Mouse (Mus musculus): ENCODE measurements around the gene Ces1e.
"Not testable (repeated sequence)": the region's sequence is repeated elsewhere in the genome, so short reads cannot be mapped to it uniquely, and the experiment has no call there.

Ces1e gene

DNA sequence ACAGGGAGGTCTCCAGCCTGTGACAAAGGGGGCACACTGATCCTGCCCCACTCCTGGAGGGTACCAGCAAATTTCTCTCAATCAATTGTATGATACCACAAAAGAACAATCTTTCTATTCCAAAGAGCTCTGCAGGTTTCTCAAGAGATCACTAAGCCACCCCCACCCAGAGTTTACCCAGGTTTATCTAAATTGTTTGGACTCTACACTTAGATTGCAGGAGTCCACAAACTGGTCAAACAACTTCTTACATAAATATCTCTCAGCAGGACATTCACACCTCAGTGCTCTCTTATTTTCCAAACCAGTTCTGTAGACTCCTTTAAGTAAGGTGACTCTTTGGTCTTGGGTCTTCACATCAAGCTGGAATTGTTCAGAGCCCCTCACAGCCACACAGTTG lies at the start of gene Ces1e:
Gene Ces1e (minus strand): TSS at position 174 of the 400 bp plus-strand sequence.
- DNase-seq (ENCODE audit: low spot score) = no peak

DNA sequence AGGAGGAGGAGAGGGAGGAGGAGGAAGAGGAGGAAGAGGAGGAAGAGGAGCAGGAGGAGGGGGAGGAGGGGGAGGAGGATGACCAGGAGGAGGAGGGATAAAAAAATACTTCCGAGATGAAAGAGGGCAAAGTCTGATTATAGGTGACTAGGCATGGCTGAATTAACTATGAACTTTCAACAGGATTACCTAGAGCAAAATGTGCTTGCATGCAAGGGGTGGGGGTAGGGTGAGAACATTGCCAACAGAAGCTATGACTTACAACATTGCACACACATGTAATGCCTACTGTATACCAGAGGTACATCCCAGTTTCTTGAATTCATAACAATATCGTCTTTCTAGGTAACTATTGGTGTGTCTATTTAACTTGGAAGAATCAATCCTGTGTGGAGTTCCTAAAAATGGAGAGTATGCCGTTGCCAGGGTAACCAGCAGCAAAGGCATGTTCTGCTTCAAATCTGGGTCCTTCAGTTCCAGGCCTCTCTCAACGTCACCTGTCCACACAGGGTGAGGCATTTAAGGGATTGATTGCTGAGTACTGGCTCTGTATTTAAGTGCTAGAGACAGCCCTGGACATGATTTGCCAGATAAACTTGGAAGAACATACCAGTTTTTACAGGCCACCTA lies 48.9 kb upstream of the Ces1e start:
- no peak for DNase-seq (ENCODE audit: low spot score)

DNA sequence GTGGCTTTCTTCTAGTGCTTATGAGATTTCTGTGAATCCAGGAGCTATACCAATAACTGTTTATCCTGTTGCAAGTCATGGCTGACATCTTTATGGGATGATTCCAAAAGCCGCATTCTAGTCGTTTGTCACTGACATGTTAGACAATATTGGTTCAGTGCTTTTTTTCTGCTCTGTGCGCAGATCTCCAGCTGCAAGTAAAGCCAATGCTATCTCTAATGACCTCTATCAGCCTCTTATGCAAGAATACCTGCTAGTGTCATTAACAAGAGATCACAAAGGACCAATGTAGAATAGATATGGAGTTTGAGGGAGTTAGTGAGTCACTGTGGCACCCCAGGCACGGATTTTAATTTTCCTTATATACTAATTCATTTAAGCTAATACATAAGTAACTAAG lies 45.2 kb upstream of the Ces1e start:
- no peak for DNase-seq (ENCODE audit: low spot score)

DNA sequence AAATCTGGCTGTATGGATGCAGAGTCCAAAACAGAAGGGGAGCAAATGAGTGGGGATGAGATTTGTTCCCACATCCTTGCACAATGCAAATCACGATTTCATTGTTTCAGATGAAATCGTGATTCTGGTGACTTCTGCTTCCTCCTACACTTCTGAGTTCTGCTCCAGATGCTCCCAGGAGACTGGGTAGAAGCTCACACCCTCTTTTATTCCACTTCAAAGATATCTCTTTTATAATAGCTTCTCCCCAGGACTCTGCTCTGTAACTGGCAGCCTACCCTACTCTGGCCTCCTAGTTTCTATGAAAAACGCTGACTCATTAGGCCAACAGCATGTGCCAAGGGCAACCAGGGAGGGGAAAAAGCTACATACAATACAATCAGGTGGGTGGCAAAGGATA lies 43.9 kb upstream of the Ces1e start:
- DNase-seq (ENCODE audit: low spot score) = peak; percentile 36

DNA sequence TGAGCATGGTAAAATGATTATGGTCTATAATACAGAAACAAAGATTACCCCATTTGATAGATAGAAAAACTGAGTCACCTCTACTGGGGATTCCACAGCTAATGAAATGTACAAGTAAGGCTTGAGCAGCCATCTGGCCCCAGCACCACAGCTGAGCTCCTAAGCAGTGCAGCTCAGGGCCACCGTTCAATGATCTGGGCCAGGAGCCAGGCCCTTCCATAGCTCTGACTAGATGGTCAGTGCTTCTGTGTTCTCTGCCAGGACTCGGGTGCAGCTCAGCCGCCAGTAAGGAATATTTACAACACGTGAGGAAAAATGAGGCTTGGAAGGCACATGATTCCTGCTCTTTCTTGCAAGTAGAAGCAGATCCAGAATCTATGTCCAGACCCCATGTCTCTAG lies 43.3 kb upstream of the Ces1e start:
- DNase-seq (ENCODE audit: low spot score) = no peak

DNA sequence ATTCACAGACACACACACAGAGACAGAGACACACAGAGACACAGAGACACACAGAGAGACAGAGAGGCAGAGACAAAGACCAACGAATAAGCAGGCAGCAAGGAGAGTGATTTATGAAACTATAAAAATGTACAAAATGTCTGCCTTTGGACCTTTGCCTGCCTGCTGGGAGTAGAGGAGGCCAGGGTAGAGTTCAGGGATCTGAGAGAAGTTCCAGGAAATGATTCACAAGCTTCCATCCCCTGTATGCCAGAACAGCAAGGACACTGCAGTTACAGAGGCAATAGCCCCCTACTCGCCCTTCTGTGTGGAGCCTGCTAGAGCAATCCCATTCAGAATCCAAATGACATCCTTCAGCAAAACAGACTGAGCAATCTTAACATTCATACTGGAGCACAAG lies 32.0 kb upstream of the Ces1e start:
- DNase-seq (ENCODE audit: low spot score) = no peak

DNA sequence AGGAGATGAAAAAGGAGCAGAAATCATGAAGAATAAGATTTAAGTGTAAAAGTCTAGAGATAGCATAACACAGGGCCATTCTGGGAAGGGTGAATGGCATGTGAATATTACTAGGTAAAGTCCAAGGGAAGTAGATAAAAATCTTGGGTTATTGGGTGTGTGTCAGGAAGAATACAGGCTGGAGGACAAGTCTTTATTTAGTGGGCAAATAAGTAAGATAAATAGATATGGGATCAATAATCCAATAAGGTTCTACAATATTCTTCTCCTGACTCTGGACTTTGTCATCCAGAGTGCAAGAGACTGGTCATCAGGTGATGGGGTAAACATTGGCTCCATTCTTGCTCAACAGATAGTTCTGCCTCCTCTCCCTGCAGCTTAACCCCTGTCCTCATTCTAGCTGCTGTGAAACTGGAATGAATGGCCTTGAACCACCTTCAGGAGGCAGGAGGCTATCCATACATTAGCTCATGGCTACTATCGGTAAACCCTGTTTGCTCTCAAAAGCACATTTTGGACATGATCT lies 23.0 kb upstream of the Ces1e start:
- no peak for DNase-seq (ENCODE audit: low spot score)

DNA sequence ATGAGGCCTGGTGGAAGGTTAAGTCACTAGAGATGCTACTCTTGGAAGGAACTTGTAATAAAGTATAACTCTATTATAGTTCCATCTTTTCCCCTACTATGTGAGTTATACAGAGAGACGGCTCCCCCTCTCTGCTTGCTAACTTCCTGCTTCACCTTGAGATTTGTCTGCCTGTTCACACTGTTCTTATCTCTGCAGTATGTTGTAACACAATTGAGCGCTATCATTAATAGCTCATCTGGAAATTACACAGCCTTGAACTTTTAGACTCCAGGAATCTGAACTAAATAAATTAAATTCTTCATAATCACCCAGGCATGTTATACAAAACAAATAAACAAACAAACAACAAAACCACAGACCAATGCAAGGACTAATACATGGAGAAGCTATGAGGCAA lies 16.6 kb upstream of the Ces1e start:
- DNase-seq (ENCODE audit: low spot score) = no peak

DNA sequence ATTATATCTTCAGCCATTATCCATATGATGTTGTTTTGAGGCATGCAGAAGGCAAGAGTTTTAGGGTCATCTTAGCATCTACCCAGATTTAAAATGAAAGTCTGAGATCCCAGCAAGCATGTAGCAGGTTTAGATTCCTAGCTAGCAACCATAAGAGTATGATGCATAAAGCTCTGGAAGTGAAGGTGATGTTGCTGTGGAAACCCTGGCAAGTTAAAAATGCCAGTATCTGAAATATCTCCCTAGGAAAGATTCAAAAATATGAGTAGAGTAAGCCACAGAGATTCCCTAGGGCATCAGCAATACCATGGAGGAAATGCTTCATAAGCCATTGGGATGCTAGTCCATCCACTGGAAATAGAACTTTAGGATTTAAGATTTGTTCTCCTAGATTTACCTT lies 10.5 kb upstream of the Ces1e start:
- peak; percentile 2 for DNase-seq (ENCODE audit: low spot score)

DNA sequence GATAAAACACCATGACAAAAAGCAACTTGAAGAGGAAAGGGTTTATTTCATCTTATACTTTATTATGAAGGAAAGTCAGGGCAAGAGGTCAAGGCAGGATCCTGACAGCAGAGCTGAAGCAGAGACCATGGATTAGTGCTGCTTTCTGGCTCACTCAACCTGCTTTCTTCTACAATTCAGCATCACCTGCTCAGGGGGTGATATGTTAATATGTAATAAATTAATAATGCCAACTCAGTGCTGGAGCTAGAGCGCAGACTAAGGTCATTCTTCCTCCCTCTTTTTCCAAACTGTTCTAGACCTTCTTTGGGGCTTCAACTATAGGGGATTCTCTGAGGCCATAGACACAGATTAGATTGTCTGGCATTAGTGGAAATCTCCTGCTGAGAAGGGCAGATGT lies 6.3 kb upstream of the Ces1e start:
- DNase-seq (ENCODE audit: low spot score) = no peak

DNA sequence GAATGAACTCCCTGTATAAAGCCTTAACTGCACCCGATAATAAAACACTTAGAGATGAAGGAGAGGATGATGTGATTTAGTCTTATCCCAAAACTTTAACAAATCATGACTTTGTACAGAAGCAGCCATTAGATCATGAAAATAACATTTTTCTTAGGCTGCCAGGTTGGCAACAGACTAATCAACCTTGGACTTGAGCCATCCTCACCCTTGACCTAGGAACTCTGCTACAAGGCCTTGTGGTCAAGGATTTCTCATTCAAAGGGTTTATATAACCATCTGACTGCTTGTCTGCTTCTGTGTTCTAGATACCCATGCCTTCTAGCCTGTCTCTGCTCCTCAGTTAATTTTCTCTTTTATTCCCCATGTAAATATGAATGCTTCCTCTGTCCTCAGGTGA lies 5.3 kb upstream of the Ces1e start:
- no peak for DNase-seq (ENCODE audit: low spot score)

DNA sequence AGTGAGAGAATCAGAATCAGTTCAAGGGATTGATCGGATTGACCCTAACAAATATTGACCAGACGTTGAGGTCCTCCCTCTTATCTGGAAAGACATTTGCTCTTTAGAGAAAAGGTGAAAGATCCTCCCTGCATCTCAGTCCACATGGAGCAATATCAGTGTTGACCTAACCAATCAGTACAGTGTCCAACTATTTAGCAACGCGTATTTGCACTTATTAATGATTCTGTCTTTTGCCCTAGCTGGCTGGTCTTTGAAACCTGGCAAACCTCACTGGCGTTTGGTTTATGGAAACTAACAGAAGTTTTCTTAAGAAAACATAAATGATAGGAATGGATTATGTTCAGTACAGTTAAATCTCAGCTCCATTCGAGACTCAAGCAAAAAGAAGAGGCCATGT lies 4.6 kb upstream of the Ces1e start:
- DNase-seq (ENCODE audit: low spot score) = no peak

DNA sequence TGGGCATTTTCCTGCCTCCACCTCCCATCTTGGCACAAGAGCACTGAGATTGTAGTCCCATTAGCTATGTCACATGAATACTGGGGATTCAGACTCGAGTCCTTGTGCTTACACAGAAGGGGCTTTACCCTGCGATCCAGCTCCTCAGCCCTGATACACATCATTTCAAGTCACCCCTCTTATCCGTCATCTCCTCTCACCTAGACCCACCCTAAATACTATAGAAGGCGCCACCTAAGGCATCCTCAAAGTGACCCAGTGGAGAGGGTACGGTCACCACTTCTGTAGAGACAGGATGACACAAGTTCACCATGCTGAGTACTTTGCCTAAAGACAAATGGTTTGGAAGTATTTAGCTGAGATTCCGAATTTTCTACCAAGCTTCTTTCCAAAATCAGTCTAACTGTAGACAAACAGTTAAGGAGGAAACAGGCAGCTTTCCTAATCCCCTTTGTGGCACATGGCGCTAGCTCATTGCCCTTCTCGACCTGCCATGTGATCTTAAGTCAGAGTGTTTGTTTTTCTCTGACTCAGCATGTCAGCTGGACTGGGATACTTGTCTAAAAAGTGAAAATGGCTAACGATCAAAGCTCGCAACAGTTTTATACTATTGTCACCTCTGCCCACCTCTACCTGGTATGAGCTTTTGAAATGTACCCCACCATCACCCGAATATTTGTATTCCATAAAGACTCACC lies 597 bp downstream of the Ces1e start:
- DNase-seq (ENCODE audit: low spot score) = no peak

DNA sequence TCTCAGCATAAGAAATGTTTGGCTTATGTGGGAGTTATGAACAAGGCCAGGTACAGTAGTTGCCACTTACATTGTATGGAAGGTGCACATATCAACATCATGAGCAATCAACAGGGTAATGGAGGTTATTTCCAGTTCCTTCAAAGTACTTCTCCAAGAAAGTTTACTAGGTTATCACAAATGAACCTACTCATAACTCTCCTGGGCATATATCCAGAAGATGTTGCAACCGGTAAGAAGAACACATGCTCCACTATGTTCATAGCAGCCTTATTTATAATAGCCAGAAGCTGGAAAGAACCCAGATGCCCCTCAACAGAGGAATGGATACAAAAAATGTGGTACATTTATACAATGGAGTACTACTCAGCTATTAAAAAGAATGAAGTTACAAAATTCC lies 2.9 kb downstream of the Ces1e start:
- not testable (repeated sequence) for DNase-seq (ENCODE audit: low spot score)

DNA sequence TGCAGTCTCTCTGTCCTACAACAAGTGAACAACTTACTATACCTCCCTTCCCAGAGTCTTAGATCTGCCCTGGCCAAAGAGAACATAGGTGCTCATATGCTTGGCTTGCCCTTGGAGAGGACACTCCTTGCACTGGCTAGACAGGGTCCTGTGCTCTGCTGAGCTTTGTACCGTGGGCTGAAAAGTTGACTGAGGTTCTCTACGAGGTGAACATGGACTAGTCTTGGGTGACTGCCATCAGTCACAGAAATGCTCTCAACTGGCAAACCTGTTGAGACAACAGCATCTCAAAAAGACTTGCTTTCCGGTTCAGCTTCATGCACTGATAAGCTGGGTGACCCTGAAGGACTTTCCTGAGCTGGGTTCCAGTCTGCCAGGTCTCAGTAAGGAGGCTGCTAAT lies 7.5 kb downstream of the Ces1e start:
- no peak for DNase-seq (ENCODE audit: low spot score)

DNA sequence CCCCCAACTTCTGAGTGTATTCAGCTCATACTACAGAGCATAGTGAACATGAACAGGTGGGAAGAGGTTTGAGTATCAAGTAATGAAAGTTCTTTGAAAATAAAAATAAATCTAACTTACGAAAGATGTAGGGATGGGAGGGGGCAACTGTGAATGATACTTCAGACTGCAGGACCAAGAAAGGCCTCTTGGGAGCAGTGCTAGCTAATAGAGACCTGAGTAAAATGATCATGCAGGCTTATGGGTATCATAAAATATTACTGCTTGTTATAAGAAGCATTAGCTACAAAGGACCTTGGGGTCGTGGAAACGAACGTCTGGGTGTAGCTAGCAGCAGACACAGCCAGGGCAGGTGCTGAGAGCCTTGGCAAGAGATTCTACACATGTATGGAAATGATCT lies 11.6 kb downstream of the Ces1e start:
- DNase-seq (ENCODE audit: low spot score) = no peak

DNA sequence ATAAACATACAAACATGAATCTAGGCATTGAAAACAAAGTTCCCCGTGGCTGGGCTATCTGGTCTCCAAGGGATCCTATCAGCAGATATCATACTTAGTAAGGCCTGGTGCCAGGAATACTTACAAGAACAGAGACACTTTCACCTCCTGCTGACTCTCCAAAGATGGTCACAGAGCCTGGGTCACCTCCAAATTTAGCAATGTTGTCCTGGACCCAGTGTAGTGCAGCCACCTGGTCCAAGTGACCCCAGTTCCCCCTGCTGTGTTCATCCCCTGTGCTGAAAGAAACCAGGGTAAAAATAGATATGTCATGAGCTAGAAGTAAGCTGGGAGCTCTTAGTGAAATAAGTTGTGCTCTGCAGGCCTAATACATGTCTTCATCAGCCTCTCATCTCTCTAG lies 12.0 kb downstream of the Ces1e start:
- no peak for DNase-seq (ENCODE audit: low spot score)

DNA sequence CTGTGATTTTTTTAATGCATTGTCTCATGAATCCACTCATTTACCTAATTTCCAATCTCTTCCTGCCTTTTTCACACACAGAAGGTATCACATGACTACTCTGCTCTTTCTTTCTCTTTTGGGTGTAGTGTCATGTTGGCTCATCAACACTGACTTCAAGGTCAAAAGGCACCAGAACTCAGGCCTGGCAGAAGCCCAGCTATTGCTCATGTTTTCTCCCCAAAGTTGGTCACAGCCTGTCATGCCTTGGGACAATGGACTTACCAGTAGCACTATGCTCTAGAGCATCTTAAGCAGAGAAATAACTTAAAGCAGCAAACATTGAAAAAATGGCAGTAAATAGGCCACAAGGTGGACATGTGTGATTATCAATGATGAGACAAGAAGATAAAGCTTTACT lies 18.3 kb downstream of the Ces1e start:
- DNase-seq (ENCODE audit: low spot score) = no peak

DNA sequence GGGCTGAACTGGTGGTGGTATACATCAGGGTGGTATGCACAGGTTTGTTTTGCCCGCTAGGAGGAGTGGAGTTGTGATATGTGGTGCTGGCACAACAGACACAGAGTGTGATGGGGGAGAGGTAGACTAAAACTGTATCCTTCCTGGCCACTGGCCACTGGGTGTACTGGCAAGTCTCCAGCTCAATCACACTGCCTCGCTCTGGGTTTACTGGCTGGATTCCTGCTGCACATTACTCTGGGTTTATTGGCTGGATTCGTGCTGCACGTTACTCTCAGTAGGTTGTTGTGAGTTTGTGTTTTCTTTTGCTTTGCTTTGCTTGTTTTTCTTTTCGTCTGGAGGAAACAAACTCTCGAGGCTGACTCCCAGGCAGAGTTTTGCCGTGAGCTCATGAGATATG lies 30.3 kb downstream of the Ces1e start:
- DNase-seq (ENCODE audit: low spot score) = not testable (repeated sequence)

DNA sequence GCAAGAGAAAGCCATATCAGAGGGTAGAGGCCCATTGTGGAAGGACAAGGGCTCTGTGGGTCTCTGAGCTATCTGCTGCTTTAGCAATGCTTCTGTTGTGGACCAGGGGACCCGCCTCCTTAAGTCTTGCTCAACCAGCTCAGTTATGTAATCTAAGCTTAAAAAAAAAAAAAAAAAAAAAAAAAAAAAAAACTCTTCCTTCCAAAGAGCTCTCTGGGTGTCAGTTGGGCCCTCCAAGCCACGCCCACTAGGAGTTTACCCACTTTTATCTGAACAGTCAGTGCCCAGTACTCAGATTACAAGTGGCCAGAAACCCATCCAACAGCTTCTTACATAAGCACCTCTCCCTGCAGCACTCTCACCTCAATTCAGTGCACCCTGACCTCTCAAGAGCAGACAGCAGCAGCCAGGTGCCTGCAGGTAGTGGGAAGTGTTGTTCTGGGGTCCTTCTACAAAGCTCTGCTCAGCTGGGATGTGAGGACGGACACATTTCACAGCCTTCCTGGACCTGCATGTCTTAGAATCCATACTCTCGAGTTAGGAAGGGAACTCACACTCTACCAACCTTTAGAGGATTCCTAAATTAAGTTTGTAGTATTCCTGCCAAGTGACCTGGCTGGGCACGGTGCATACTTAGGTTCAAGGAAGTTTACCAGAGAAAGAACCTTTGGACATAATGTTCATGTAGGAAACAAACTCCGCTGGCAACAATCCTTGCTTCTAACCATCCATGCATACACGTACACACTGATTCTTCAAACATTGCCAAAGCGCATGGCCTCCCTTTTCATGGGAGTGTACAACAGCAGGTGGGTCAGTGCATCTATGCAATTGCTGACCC lies 31.5 kb downstream of the Ces1e start, which contains the start of gene Ces1d:
Gene Ces1d (minus strand): TSS at position 154 of the 841 bp plus-strand sequence.
- DNase-seq (ENCODE audit: low spot score) = no peak

DNA sequence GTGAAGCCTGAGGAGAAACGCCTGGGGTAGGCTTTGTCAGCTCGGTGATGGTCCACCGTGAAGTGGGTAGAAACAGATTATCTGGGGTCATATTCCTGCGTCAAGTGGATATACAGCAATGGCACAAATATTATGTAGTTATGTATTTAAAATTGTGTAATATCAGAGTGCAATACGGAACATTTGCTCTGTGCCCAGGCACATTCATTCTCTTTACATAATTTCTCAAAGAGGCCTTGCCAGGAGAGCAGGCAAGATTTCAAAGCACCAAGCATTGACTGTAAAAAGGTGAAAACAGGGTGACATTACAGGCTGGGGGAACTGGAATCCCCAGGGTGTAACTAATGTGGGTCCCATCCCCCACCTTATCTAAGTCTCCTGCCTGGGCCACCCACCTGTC lies 33.0 kb downstream of the Ces1e start:
- no peak for DNase-seq (ENCODE audit: low spot score)

DNA sequence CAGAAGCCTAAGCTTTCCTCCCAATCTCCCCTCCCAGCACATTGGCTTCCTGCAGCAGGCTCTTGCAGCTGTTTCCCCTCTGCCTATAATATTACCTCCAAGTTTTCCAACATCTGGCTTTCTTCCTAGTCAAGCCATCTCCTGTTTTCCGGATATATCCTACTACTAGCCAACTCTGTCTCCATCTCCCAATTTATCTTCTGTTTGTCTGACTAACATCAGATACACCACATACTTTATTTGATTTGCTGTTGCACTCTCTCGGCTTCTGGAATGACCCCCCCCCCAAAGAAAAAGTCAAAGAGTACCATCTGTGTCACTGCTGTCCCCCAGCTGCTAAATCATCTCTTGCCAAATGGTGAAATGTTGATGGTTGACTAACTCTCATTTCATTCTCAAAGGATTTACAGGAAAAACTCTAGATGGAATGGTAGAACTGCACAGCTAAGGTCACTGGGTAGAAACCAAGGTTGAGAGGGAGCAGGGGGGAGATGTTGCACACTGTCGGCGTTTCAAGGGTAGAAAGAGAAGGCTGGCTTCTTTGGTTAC lies 48.8 kb downstream of the Ces1e start:
- DNase-seq (ENCODE audit: low spot score) = no peak

DNA sequence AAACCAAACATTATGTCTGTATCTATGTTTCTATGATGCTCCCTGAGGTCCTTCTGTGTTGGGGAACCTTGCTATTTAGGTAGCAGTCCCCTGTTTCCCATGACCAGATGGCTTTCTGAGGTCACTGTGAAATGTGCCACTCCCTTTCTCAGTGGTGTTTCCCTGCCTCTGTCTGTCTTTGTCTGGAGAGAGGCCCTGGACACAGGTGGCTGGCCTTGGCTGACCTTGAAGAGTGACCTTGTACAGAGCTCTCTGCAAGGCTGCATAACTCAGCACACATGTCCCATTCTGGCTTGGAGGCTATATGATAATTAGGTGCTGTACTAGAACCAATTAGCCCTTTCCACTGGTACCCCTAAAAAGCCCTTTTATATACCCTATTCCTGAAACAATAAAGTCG lies 52.8 kb downstream of the Ces1e start:
- DNase-seq (ENCODE audit: low spot score) = no peak
